Mouse (Mus musculus): ENCODE measurements around the gene Vstm2b. TPM values are rescaled to one million over a fixed set of nuclear protein-coding genes. Genes with fewer than 3 reads are reported as not detected.

Gene Vstm2b
- polyA plus RNA-seq (2015; fragmentation: Nextera tagmentation; extraction: Ambion mirVana) = not detected in 2 replicates

- Histone ChIP-seq H3K4me3 (replicated peaks) (0 out of 2 replicates have a peak within 1 kb of the TSS, but pooled peaks have one; percentile 2), H3K27me3 (peaks cover 69% of the 10 kb centered on the region)
These were observed at the start of gene Vstm2b for GRCm38 (mm10) chr7:40898096-40898710. TSS of gene Vstm2b (plus strand) at chr7:40898328.

DNA sequence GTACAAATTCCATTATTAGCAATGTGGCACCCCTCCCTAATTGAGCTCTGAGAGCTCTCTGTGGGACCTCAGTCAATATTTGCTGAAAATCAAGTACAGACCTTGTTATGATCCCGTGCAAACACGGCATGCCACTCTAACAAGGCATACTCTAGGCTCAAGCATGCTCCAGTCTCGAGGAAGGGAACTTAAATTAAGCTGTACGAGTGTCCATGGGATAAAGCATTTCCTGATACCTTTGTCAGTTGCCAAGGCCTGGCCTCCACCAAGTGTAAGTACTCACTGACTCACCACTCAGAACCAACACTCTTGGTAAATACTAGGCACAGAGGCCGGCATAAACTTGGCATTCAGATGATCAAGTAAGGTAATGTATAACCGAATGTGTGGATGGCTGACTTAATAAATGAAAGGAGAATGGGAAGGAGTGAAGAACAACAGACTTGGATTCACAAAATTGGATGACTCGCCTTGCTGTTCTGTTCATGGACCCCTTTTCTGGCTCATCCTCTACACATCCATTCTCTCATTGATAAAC is 42.0 kb upstream of the Vstm2b start:
- H3K9ac ChIP-seq = no peak overlapping the region
- WGBS (ENCODE audit: insufficient replicate concordance) = 58% methylated on average over 7 of the region's 7 CpGs
- H3K27me3 ChIP-seq = no peaks in the 10 kb centered on the region
- no peak overlapping the region for H3K27ac ChIP-seq (replicated peaks)
- no peak overlapping the region for H3K4me2 ChIP-seq
- no peaks in the 10 kb centered on the region for H3K36me3 ChIP-seq (replicated peaks)
- H3K4me1 ChIP-seq (replicated peaks) = no peaks in the 10 kb centered on the region
- no peaks in the 10 kb centered on the region for H3K9me3 ChIP-seq (replicated peaks)
- H3K4me3 ChIP-seq (replicated peaks) = no peak overlapping the region
- ATAC-seq (ENCODE audit: insufficient read depth) = no peak

More at GRCm38 (mm10) chr7:40898096-40898710, at the start of gene Vstm2b:
- H3K4me2 ChIP-seq = peak within 1 kb of the TSS; percentile 18; the same call in 1 of the 2 replicates
- H3K36me3 ChIP-seq (replicated peaks) = no peaks in the 10 kb centered on the region
- no peaks in the 10 kb centered on the region for H3K4me1 ChIP-seq (replicated peaks)
- no peak for ATAC-seq (ENCODE audit: insufficient read depth)
- no peaks in the 10 kb centered on the region for H3K9me3 ChIP-seq (replicated peaks)
- H3K27ac ChIP-seq (replicated peaks) = no peak within 1 kb of the TSS
- no peak within 1 kb of the TSS for H3K9ac ChIP-seq
- WGBS (ENCODE audit: insufficient replicate concordance) = 3% methylated on average over 30 of the region's 35 CpGs

DNA sequence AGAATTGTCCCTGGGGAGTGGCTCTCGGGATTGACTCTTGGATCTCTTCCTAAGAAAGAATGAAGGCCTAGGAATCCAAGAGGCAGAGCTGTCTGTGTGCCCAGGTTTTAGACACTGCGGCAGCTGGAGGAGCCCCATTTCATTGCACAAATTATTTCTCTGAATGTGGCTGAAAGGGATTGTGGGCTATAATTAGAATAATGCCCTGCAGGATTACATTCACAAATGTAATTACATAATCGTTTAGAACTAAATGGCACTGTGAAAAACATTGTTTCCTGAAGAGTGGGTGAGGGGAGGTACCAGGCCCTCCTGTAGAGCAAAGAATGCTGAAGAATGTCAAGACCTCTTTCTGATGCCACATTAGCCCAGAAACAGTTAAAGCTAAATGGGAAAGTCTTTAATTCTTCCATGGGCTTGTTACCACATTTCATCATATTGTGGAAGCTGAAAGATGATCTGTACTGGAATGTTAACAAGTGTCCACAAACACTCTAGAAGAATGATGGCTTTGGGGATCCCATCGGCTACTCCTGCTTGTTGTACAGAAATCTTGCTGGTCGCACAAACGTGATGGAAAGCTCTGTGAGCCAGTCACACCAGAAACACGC is 24.6 kb upstream of the Vstm2b start:
- no peaks in the 10 kb centered on the region for H3K36me3 ChIP-seq (replicated peaks)
- 55% methylated on average over 7 of the region's 7 CpGs for WGBS (ENCODE audit: insufficient replicate concordance)

GRCm38 (mm10) chr7:40884855-40885489 is 13.2 kb upstream of the Vstm2b start:
- no peaks in the 10 kb centered on the region for H3K36me3 ChIP-seq (replicated peaks)
- ATAC-seq (ENCODE audit: insufficient read depth) = no peak
- H3K9me3 ChIP-seq (replicated peaks) = no peaks in the 10 kb centered on the region
- no peak overlapping the region for H3K4me2 ChIP-seq
- no peaks in the 10 kb centered on the region for H3K27me3 ChIP-seq
- WGBS (ENCODE audit: insufficient replicate concordance) = 54% methylated on average over 8 of the region's 8 CpGs
- no peak overlapping the region for H3K27ac ChIP-seq (replicated peaks)
- H3K4me3 ChIP-seq (replicated peaks) = no peak overlapping the region
- no peaks in the 10 kb centered on the region for H3K4me1 ChIP-seq (replicated peaks)
- H3K9ac ChIP-seq = no peak overlapping the region

More for the DNA sequence above, 24.6 kb upstream of the Vstm2b start:
- Histone ChIP-seq H3K9ac (no peak overlapping the region), H3K4me2 (no peak overlapping the region), H3K4me3 (replicated peaks) (no peak overlapping the region), H3K27me3 (no peaks in the 10 kb centered on the region), H3K27ac (replicated peaks) (no peak overlapping the region), H3K4me1 (replicated peaks) (no peaks in the 10 kb centered on the region), H3K9me3 (replicated peaks) (no peaks in the 10 kb centered on the region)
- ATAC-seq (ENCODE audit: insufficient read depth) = no peak

DNA sequence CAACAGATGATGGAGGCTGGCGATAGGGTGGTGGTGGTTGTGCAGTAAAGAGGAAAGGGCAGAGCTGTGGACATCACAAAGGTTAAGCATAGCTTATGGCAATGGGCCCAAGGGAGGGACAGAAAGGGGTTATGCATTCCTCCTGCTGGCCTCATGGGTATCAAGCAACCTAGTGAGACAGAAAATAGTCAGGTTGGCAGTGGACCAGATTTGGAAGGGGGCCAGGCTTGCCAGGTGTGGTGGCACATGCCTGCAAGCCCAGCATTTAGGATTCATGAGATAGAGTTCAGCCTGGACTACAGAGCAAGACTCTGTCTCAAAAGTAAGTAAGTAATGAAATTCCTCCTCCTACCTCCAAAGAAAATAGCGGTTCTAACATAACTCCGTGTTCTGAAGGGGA is 9.8 kb upstream of the Vstm2b start:
- no peak overlapping the region for H3K4me2 ChIP-seq
- no peak overlapping the region for H3K9ac ChIP-seq
- H3K27ac ChIP-seq (replicated peaks) = no peak overlapping the region
- no peaks in the 10 kb centered on the region for H3K36me3 ChIP-seq (replicated peaks)
- 62% methylated on average over 3 of the region's 3 CpGs for WGBS (ENCODE audit: insufficient replicate concordance)
- H3K9me3 ChIP-seq (replicated peaks) = no peaks in the 10 kb centered on the region
- H3K27me3 ChIP-seq = no peaks in the 10 kb centered on the region
- ATAC-seq (ENCODE audit: insufficient read depth) = no peak
- H3K4me1 ChIP-seq (replicated peaks) = no peaks in the 10 kb centered on the region
- no peak overlapping the region for H3K4me3 ChIP-seq (replicated peaks)

DNA sequence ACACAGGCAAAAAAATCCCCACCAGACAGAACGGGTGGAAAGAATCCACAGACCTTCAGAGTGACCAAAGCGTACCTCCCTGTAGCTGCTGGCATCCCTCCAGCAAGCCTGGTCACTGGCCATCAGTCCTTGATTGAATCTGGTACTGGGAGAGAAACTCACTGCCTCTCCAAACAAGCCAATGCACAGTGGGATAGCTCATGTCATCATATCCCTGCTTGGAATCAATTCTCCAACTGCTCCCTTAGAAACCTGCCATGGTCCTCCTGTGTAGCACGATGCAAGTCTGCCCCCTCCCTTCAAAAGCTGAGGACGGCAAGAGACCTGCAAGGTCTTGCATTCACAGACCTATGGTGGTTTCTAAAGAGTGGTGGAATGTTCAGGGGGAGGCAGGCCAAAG is 1.2 kb upstream of the Vstm2b start:
- no peaks in the 10 kb centered on the region for H3K36me3 ChIP-seq (replicated peaks)
- H3K4me1 ChIP-seq (replicated peaks) = no peaks in the 10 kb centered on the region
- no peaks in the 10 kb centered on the region for H3K9me3 ChIP-seq (replicated peaks)
- peaks cover 56% of the 10 kb centered on the region for H3K27me3 ChIP-seq
- no peak overlapping the region for H3K4me3 ChIP-seq (replicated peaks)
- ATAC-seq (ENCODE audit: insufficient read depth) = no peak
- H3K9ac ChIP-seq = no peak overlapping the region
- no peak overlapping the region for H3K4me2 ChIP-seq
- WGBS (ENCODE audit: insufficient replicate concordance) = 44% methylated on average over 4 of the region's 4 CpGs
- H3K27ac ChIP-seq (replicated peaks) = no peak overlapping the region

GRCm38 (mm10) chr7:40898711-40899375 is 715 bp downstream of the Vstm2b start:
- Histone ChIP-seq H3K4me3 (replicated peaks) (0 out of 2 replicates have a peak overlapping the region, but pooled peaks have one; percentile 2), H3K36me3 (replicated peaks) (no peaks in the 10 kb centered on the region), H3K4me1 (replicated peaks) (no peaks in the 10 kb centered on the region), H3K27ac (replicated peaks) (no peak overlapping the region), H3K9ac (no peak overlapping the region), H3K9me3 (replicated peaks) (no peaks in the 10 kb centered on the region), H3K27me3 (peaks cover 71% of the 10 kb centered on the region), H3K4me2 (peak overlapping the region; percentile 18; the same call in 1 of the 2 replicates)
- under 1% methylated on average over 68 of the region's 70 CpGs for WGBS (ENCODE audit: insufficient replicate concordance)
- ATAC-seq (ENCODE audit: insufficient read depth) = no peak

DNA sequence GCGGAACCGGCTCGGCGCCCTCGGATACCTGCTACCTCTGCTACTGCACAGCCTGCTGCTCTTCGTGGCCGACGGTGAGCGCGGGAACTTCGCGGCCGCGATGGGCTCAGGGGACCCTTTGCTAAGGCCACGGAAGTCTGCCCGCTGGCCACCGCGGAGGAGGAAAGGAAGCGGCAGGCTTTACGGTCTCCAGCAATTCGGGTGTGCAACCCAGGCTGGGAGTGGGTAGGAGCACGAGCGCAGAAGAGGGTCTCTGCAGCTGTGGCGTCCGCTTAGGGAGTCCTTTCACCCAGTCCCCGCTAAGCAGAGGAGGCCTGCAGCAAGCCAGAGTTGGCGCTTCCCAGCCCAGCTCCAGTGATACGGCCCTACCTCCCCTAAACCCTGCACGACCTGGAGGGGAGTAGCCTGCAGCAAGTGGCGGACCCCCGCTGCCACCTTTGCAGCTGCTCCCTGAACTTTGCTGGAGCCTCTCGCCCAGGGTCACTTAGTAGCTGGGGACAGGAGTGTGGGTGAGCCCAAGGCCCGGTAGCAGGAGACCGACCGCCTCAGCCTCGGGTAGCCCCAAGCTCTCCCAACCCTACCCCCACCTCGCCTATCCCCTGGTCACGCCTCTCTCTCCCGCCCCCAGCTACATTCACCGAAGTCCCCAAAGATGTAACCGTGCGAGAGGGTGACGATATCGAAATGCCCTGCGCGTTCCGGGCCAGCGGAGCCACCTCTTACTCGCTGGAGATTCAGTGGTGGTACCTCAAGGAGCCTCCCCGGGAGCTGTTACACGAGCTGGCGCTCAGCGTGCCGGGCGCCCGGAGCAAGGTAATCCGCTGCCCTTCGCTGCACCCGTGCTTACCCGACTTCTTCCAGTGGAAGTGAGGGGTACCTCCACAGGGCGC is 1.5 kb downstream of the Vstm2b start:
- Histone ChIP-seq H3K36me3 (replicated peaks) (no peaks in the 10 kb centered on the region), H3K9me3 (replicated peaks) (no peaks in the 10 kb centered on the region), H3K27ac (replicated peaks) (no peak overlapping the region), H3K4me2 (0 out of 2 replicates have a peak overlapping the region, but pooled peaks have one; percentile 18), H3K9ac (no peak overlapping the region), H3K4me3 (replicated peaks) (0 out of 2 replicates have a peak overlapping the region, but pooled peaks have one; percentile 2), H3K4me1 (replicated peaks) (no peaks in the 10 kb centered on the region), H3K27me3 (peaks cover 71% of the 10 kb centered on the region)
- no peak for ATAC-seq (ENCODE audit: insufficient read depth)
- WGBS (ENCODE audit: insufficient replicate concordance) = 2% methylated on average over 60 of the region's 61 CpGs

GRCm38 (mm10) chr7:40901201-40901600 is 3.1 kb downstream of the Vstm2b start:
- 3% methylated on average over 16 of the region's 16 CpGs for WGBS (ENCODE audit: insufficient replicate concordance)
- Histone ChIP-seq H3K27me3 (peaks cover 71% of the 10 kb centered on the region), H3K9ac (no peak overlapping the region)

GRCm38 (mm10) chr7:40902506-40902905 is 4.4 kb downstream of the Vstm2b start:
- Histone ChIP-seq H3K9me3 (replicated peaks) (no peaks in the 10 kb centered on the region), H3K27ac (replicated peaks) (no peak overlapping the region), H3K4me2 (no peak overlapping the region), H3K27me3 (peaks cover 60% of the 10 kb centered on the region), H3K9ac (no peak overlapping the region), H3K36me3 (replicated peaks) (no peaks in the 10 kb centered on the region), H3K4me1 (replicated peaks) (no peaks in the 10 kb centered on the region), H3K4me3 (replicated peaks) (no peak overlapping the region)
- no peak for ATAC-seq (ENCODE audit: insufficient read depth)
- WGBS (ENCODE audit: insufficient replicate concordance) = 14% methylated on average over 28 of the region's 28 CpGs

More at GRCm38 (mm10) chr7:40901201-40901600, 3.1 kb downstream of the Vstm2b start:
- H3K4me1 ChIP-seq (replicated peaks) = no peaks in the 10 kb centered on the region
- H3K4me2 ChIP-seq = no peak overlapping the region
- H3K4me3 ChIP-seq (replicated peaks) = no peak overlapping the region
- ATAC-seq (ENCODE audit: insufficient read depth) = no peak
- no peaks in the 10 kb centered on the region for H3K36me3 ChIP-seq (replicated peaks)
- no peak overlapping the region for H3K27ac ChIP-seq (replicated peaks)
- H3K9me3 ChIP-seq (replicated peaks) = no peaks in the 10 kb centered on the region

All from liver, embryonic 15.5 days (tissue).